Mouse (Mus musculus) MEL (cell line): ENCODE measurements around the gene Tmem45b. TPM values are rescaled to one million over a fixed set of nuclear protein-coding genes. Genes with fewer than 3 reads are reported as not detected.

Experiments
- DNase-seq: peaks from one replicate; pipeline ENCODE4 v3.0.0; 2011; ENCODE audit warnings: low read depth, low spot score
- H3K27ac ChIP-seq: 2 replicates; pipeline ENCODE4 v1.5.1; 2012; ENCODE audit warnings: low read depth, mild to moderate bottlenecking, control low read depth, low read length, moderate library complexity; ENCODE audit not compliant: control insufficient read depth
- H3K27me3 ChIP-seq, 2 experiments: fragments of 150-350 bp in 1 of 2; sonication (generic) in 1 of 2; 2 replicates each; pipeline ENCODE4 v1.6.1; 2012; ENCODE audit warnings: low read length in 2 of 2, mild to moderate bottlenecking in 2 of 2, improper control_type of control experiment in 1 of 2, moderate library complexity in 1 of 2; ENCODE audit not compliant: insufficient read depth in 2 of 2, control insufficient read depth in 1 of 2
- H3K36me3 ChIP-seq, 2 experiments: 2 replicates each; pipeline ENCODE4 v1.6.1; 2012 to 2014; ENCODE audit warnings: low read length in 2 of 2, improper control_type of control experiment in 1 of 2, inconsistent platforms in 1 of 2, mild to moderate bottlenecking in 1 of 2; ENCODE audit not compliant: insufficient read depth in 2 of 2, control insufficient read depth in 1 of 2
- H3K4me1 ChIP-seq, 2 experiments: fragments of 150-350 bp in 1 of 2; sonication (generic) in 1 of 2; 2 replicates each; pipeline ENCODE4 v1.6.1; 2012; ENCODE audit warnings: low read length in 2 of 2, improper control_type of control experiment in 1 of 2, mild to moderate bottlenecking in 1 of 2; ENCODE audit not compliant: insufficient read depth in 2 of 2, control insufficient read depth in 1 of 2
- H3K4me3 ChIP-seq, 2 experiments: fragments of 150-350 bp in 1 of 2; sonication (generic) in 1 of 2; 2 replicates each; pipeline ENCODE4 v1.5.1; 2012; ENCODE audit warnings: low read depth in 2 of 2, low read length in 2 of 2, mild to moderate bottlenecking in 2 of 2, moderate library complexity in 2 of 2, control low read depth in 1 of 2, improper control_type of control experiment in 1 of 2; ENCODE audit not compliant: control insufficient read depth in 1 of 2, insufficient read depth in 1 of 2
- H3K79me2 ChIP-seq: 2 replicates; pipeline ENCODE4 v1.6.1; 2012; ENCODE audit warnings: mild to moderate bottlenecking, low read length, moderate library complexity; ENCODE audit not compliant: control insufficient read depth, poor library complexity, insufficient read depth
- H3K9ac ChIP-seq: 2 replicates; pipeline ENCODE4 v1.6.1; 2012; ENCODE audit warnings: low read depth, mild to moderate bottlenecking, control low read depth, low read length, moderate library complexity; ENCODE audit not compliant: control insufficient read depth, poor library complexity, severe bottlenecking
- H3K9me3 ChIP-seq: fragments of 150-350 bp; sonication (generic); replicated peaks from 2 replicates; pipeline ENCODE4 v1.6.1; 2012; ENCODE audit warnings: mild to moderate bottlenecking, low read length, improper control_type of control experiment, moderate library complexity; ENCODE audit not compliant: insufficient read depth
- CHD2 ChIP-seq: IDR thresholded peaks from 2 replicates; pipeline ENCODE4 v1.6.1; 2011; ENCODE audit warnings: low read length, improper control_type of control experiment
- GATA1 ChIP-seq: IDR thresholded peaks from 2 replicates; pipeline ENCODE4 v1.6.1; 2011; ENCODE audit warnings: low read depth, low read length, improper control_type of control experiment
- JUND ChIP-seq: IDR thresholded peaks from 2 replicates; pipeline ENCODE4 v1.6.1; 2011; ENCODE audit warnings: low read depth, mild to moderate bottlenecking, improper control_type of control experiment, low read length
- MAX ChIP-seq: IDR thresholded peaks from 2 replicates; pipeline ENCODE4 v1.6.1; 2011; ENCODE audit warnings: low read length, improper control_type of control experiment
- MXI1 ChIP-seq: IDR thresholded peaks from 2 replicates; pipeline ENCODE4 v1.6.1; 2011; ENCODE audit warnings: mild to moderate bottlenecking, low read depth, low read length, improper control_type of control experiment
- MYC ChIP-seq: IDR thresholded peaks from 2 replicates; pipeline ENCODE4 v1.6.1; 2011; ENCODE audit warnings: low read depth, mild to moderate bottlenecking, low read length, improper control_type of control experiment, moderate library complexity
- NELFE ChIP-seq: IDR thresholded peaks from 2 replicates; pipeline ENCODE4 v1.6.1; 2011; ENCODE audit warnings: low read depth, low read length, improper control_type of control experiment
- NRF1 ChIP-seq: IDR thresholded peaks from 2 replicates; pipeline ENCODE4 v1.6.1; 2014; ENCODE audit warnings: low read depth, mild to moderate bottlenecking, inconsistent platforms, low read length, improper control_type of control experiment, moderate library complexity; ENCODE audit not compliant: poor library complexity, insufficient read depth, severe bottlenecking
- POLR2AphosphoS2 ChIP-seq: IDR thresholded peaks from 2 replicates; pipeline ENCODE4 v1.6.1; 2011; ENCODE audit warnings: low read length, improper control_type of control experiment
- POLR2AphosphoS5 ChIP-seq: IDR thresholded peaks from 2 replicates; pipeline ENCODE4 v1.6.1; 2012; ENCODE audit warnings: low read depth, borderline replicate concordance, mild to moderate bottlenecking, inconsistent platforms, low read length, moderate library complexity, mixed read lengths
- RAD21 ChIP-seq: IDR thresholded peaks from 2 replicates; pipeline ENCODE4 v1.6.1; 2011; ENCODE audit warnings: mild to moderate bottlenecking, low read depth, low read length, improper control_type of control experiment
- TAL1 ChIP-seq: IDR thresholded peaks from 2 replicates; pipeline ENCODE4 v1.6.1; 2012; ENCODE audit warnings: mild to moderate bottlenecking, inconsistent platforms, low read length, moderate library complexity, mixed read lengths
- ZC3H11A ChIP-seq: IDR thresholded peaks from 2 replicates; pipeline ENCODE4 v1.6.1; 2012; ENCODE audit warnings: low read depth, mild to moderate bottlenecking, inconsistent platforms, low read length, improper control_type of control experiment
- ZKSCAN1 ChIP-seq: IDR thresholded peaks from 2 replicates; pipeline ENCODE4 v1.6.1; 2012; ENCODE audit warnings: low read depth, mild to moderate bottlenecking, inconsistent platforms, low read length, improper control_type of control experiment, moderate library complexity
- ZNF384 ChIP-seq: IDR thresholded peaks from 2 replicates; pipeline ENCODE4 v1.6.1; 2012; ENCODE audit warnings: low read depth, mild to moderate bottlenecking, inconsistent platforms, low read length, improper control_type of control experiment
- polyA plus RNA-seq, 2 experiments: library from polyadenylated mRNA; stranded (reverse) in 1 of 2; unstranded in 1 of 2; fragments of >175 nt in 1 of 2; fragments of >200 nt in 1 of 2; gene quantifications; 2 replicates each; pipeline versions ENCODE4 v1.2.1 to v1.2.4; 2012; ENCODE audit warnings: low replicate concordance in 2 of 2, low read depth in 1 of 2; ENCODE audit not compliant: insufficient read length in 2 of 2, insufficient read depth in 1 of 2, missing spikeins in 1 of 2
- total RNA-seq: library from RNA; depleted of rRNA; stranded (reverse); fragments of 300-350 nt; gene quantifications from 2 replicates; pipeline ENCODE4 v1.2.3, GENCODE M21; 2012

Tmem45b gene
- total and polyA plus RNA-seq, 3 experiments: not detected

DNA sequence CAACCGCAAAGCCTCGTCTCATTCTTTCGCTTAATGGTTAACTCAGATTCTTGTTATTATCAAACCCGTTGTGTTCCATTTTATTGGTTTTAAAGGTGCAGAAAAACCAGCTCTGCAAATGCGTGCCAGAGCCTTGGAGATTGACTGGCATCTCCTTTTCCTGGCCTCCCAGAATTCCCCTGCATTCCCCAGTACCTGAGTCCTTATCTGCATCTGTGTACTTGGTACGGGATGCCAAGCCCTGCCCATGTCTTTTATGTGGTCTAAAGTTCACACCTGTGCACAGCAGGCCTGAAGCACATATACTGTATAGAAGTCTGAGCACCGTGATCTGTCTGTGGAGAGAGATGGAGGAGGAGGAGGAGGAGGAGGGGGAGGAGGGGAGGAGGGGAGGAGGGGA lies 26.4 kb downstream of the Tmem45b start:
- no peaks in the 10 kb centered on the region for H3K4me1 ChIP-seq
- H3K9ac ChIP-seq: no peak overlapping the region
- H3K4me3 ChIP-seq: no peak overlapping the region
- H3K27ac ChIP-seq: no peak overlapping the region
- TF ChIP-seq MAX (no peak), JUND (no peak), MXI1 (no peak), ZC3H11A (no peak), ZNF384 (no peak), MYC (no peak)
- no peak for DNase-seq
- no peaks in the 10 kb centered on the region for H3K36me3 ChIP-seq
- peaks cover 2 to 3% of the 10 kb centered on the region in 2 experiments for H3K27me3 ChIP-seq
- H3K79me2 ChIP-seq: no peaks in the 10 kb centered on the region
- H3K9me3 ChIP-seq: no peaks in the 10 kb centered on the region

DNA sequence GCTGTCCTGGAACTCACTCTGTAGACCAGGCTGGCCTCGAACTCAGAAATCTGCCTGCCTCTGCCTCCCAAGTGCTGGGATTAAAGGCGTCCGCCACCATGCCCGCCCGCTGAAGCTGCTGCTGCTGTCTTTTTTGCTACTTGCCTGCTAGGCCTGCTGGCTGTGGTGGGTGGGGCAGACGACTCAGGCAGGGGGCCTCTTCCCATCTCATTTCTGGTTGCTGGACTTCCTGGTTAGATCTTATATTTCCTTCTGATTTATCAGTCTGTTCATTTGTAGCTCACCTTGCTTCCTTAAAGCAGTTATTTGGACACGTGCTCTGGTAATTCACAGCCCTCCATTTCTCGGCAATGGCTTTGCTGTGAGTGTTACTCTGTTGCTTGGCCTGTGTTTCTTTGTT lies 28.8 kb downstream of the Tmem45b start:
- no peak for TF ChIP-seq ZKSCAN1
- TF ChIP-seq RAD21: no peak
- TF ChIP-seq NELFE: no peak
- no peak for TF ChIP-seq ZNF384
- TF ChIP-seq CHD2: no peak
- TF ChIP-seq GATA1: no peak
- no peak for TF ChIP-seq TAL1
- TF ChIP-seq MXI1: no peak
- TF ChIP-seq POLR2AphosphoS2: no peak
- TF ChIP-seq NRF1: no peak
- no peak for TF ChIP-seq POLR2AphosphoS5

DNA sequence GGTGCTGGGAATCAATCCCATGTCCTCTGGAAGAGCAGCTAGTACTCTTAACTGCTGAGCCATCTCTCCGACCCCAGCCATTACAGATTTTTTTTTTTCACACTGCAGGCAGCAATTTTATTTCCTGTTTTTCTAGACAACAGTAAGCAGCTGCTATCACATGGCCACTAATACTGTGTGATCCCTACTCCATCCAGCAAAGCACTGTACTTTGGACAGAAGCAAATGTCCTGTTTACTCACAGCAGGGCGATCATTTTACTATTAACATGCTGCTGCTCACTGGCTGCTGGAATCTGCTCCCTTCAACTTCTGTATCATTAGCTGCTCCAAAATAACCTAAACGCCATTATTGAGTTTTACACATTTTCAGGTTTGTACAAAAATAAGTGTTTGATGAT lies 30.8 kb downstream of the Tmem45b start:
- Histone ChIP-seq H3K79me2 (no peaks in the 10 kb centered on the region), H3K9me3 (no peaks in the 10 kb centered on the region)
- TF ChIP-seq ZNF384: 0 out of 2 replicates have a peak, but pooled peaks have one; percentile 36
- TF ChIP-seq MAX: no peak
- TF ChIP-seq, all 39 proteins: peak for 1
- Histone ChIP-seq H3K4me3 (no peak overlapping the region), H3K27me3 (peaks cover 0 to 3% of the 10 kb centered on the region in 2 experiments), H3K27ac (no peak overlapping the region), H3K36me3 (no peaks in the 10 kb centered on the region), H3K9ac (no peak overlapping the region), H3K4me1 (no peaks in the 10 kb centered on the region)
- DNase-seq: no peak

More for the DNA sequence above, 28.8 kb downstream of the Tmem45b start:
- no peaks in the 10 kb centered on the region for H3K9me3 ChIP-seq
- peaks cover 2 to 3% of the 10 kb centered on the region in 2 experiments for H3K27me3 ChIP-seq
- no peak overlapping the region for H3K4me3 ChIP-seq
- no peaks in the 10 kb centered on the region for H3K4me1 ChIP-seq
- H3K79me2 ChIP-seq: no peaks in the 10 kb centered on the region
- no peak for DNase-seq
- H3K9ac ChIP-seq: no peak overlapping the region
- H3K27ac ChIP-seq: no peak overlapping the region
- H3K36me3 ChIP-seq: no peaks in the 10 kb centered on the region
